In genomic region chr14:60340001-60340400, GRCm38 (mm10) we compare ENCODE assay signal across 3 mouse cellular contexts. TPM values are rescaled to one million over a fixed set of nuclear protein-coding genes. Genes with fewer than 3 reads are reported as not detected.
"Had no signal": no experiment of that assay in that cellular context is flagged by ENCODE, and none has a peak within 500 bp of the region (broad histone marks: within the 10 kb centered on the region; RNA-seq: fewer than 3 reads in every experiment).

No protein-coding gene starts in this region.

RNA-seq across cellular contexts. Expression of gene Amer2, which starts 33.1 kb away (rescaled TPM):
- total RNA-seq: gastrocnemius, postnatal 36 days; heart, adult 2 months; heart, postnatal 25 days had no signal
